Mouse (Mus musculus) megakaryocyte, embryonic 14.5 days (primary cell): ENCODE data around the gene Prok2.

ENCODE experiments used
- FLI1 ChIP-seq: IDR thresholded peaks from 2 replicates; pipeline ENCODE4 v1.6.1; 2012; ENCODE audit warnings: low read length, inconsistent platforms, mixed read lengths
- GATA1 ChIP-seq: IDR thresholded peaks from 3 replicates; pipeline ENCODE4 v1.6.1; 2012; ENCODE audit warnings: mixed read lengths, low read length, inconsistent platforms, borderline replicate concordance

DNA sequence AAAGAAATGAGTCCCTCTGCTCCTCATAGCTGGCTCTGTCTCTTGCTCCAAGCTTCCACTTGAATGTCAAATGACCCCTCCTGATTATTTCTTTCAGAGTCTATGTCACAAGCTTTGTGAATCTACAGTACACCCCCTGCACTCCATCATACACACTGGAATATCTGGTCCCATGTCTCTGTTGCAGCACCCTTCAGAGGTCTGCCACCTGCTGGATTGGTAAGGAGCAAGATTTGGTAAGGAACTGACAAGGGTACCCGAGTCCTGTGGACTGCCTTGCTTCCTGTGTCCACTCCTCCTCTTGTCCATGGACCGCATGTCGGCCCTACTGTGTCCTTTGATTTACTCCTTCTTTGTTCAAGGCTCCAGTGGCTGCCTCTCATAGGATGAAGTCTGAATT is 54.4 kb downstream of the Prok2 start:
- no peak for TF ChIP-seq GATA1
- no peak for TF ChIP-seq FLI1
